Mouse (Mus musculus) testis, adult 2 months (tissue): Measurements from ENCODE around the gene Tecr. TPM values are rescaled to one million over a fixed set of nuclear protein-coding genes. Genes with fewer than 3 reads are reported as not detected.

Source experiments
- H3K27ac ChIP-seq: fragments of 200-500 bp; 2 replicates; pipeline ENCODE4 v1.5.1; 2012; ENCODE audit warnings: low read depth, low read length; ENCODE audit not compliant: control insufficient read depth, insufficient read depth
- H3K27me3 ChIP-seq: fragments of 200-500 bp; 2 replicates; pipeline ENCODE4 v1.6.1; 2012; ENCODE audit warnings: mild to moderate bottlenecking, low read length, moderate library complexity; ENCODE audit not compliant: control insufficient read depth, insufficient read depth
- H3K36me3 ChIP-seq: fragments of 200-500 bp; 2 replicates; pipeline ENCODE4 v1.6.1; 2012; ENCODE audit warnings: mild to moderate bottlenecking, low read length; ENCODE audit not compliant: control insufficient read depth, insufficient read depth
- H3K4me1 ChIP-seq: fragments of 200-500 bp; 2 replicates; pipeline ENCODE4 v1.6.1; 2012; ENCODE audit warnings: low read length; ENCODE audit not compliant: control insufficient read depth, insufficient read depth
- H3K4me3 ChIP-seq: fragments of 200-500 bp; 2 replicates; pipeline ENCODE4 v1.5.1; 2012; ENCODE audit warnings: low read depth, mild to moderate bottlenecking, low read length, moderate library complexity, mixed read lengths; ENCODE audit not compliant: control insufficient read depth
- CTCF ChIP-seq: fragments of 200-500 bp; IDR thresholded peaks from 2 replicates; pipeline ENCODE4 v1.5.1; 2012; ENCODE audit warnings: low read depth, mild to moderate bottlenecking, inconsistent platforms, low read length, moderate library complexity; ENCODE audit not compliant: control insufficient read depth, insufficient read depth, insufficient replicate concordance
- POLR2A ChIP-seq: fragments of 200-500 bp; IDR thresholded peaks from 2 replicates; pipeline ENCODE4 v1.6.1; 2012; ENCODE audit warnings: low read depth, mild to moderate bottlenecking, inconsistent platforms, low read length, moderate library complexity; ENCODE audit not compliant: control insufficient read depth
- polyA plus RNA-seq: library from polyadenylated mRNA; depleted of rRNA; stranded (reverse); fragments of >200 nt; gene quantifications from 2 replicates; pipeline ENCODE4 v1.2.3, GENCODE M21; 2012; rRNA removed

The Tecr gene
- polyA plus RNA-seq, 1 experiment, result 159 TPM

DNA sequence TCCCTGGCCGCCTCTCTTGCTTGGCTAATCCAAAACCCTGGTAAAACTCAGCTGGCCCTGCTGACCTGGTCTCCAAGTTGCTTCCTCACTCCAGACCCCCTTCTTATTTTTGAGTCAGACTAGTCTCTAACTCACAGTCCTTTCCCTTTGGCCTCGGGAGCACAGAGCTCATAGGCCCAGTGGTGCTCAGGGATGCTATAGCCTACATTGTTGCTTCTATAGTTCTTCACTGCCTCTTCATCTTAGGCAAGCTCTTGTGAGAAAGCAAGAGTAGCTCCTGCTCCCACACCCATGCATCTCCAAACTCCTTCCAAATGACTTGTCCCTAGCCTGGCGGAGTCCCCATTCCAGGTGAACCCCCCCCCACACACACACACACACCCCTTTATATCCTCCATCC lies 40.1 kb downstream of the Tecr start:
- H3K4me3 ChIP-seq, result no peak overlapping the region
- no peak overlapping the region for H3K27ac ChIP-seq
- peaks cover 11% of the 10 kb centered on the region for H3K4me1 ChIP-seq
- H3K36me3 ChIP-seq, result no peaks in the 10 kb centered on the region; the same call in 1 of the 2 replicates
- no peak for TF ChIP-seq CTCF
- TF ChIP-seq POLR2A, result no peak
- no peaks in the 10 kb centered on the region for H3K27me3 ChIP-seq

DNA sequence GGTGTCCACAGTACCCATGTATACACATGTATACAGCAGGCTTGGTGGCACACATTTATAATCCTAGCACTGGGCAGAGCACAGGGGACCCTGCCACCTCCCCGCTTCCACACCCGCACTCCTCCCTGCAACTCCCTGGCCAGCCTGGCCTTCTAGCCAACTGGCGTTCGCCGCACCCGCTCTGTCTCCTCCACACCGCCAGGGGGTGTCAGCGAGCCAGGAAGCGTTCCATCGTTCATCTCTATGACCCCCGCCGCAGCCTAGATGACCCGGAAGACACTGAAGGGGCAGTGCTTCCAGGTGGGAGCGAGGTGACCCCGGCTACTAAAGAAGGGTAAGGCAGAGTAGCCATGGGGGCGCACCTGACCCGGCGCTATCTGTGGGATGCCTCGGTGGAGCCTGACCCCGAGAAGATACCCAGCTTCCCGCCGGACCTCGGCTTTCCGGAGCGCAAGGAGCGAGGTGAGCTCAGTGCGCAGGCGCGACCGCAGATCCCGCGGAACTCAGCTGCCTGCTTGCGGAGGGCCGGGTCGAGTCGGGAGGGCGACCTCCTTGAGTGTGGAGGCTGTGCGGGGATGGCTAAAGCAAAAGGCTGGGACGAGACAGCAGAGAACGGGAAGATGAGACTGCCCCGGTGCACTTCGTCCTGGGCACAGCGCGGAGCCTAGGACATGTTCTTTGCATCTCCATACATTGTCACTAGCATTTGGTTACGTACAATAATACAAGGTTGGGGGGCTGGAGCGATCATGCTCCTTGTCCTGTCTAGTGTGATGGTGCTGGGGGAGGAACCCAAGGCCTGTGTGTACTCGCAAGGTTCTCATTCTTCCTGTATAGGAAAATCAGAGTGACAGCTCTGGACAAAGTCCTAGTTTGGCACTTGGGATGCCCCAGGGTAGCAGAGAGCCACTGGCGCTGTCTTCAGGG lies 41.0 kb downstream of the Tecr start, which contains the start of gene Ndufb7:
Gene Ndufb7, plus strand, starts transcription at position 203 of the 927 bp plus-strand sequence.
- Histone ChIP-seq H3K27ac (peak within 1 kb of the TSS; percentile 86), H3K36me3 (no peaks in the 10 kb centered on the region; the same call in 1 of the 2 replicates), H3K4me3 (peak within 1 kb of the TSS; percentile 92), H3K27me3 (no peaks in the 10 kb centered on the region), H3K4me1 (peaks cover 11% of the 10 kb centered on the region)
- TF ChIP-seq POLR2A (peak; percentile 29; the same call in 1 of the 2 replicates), CTCF (peak; percentile 97)

DNA sequence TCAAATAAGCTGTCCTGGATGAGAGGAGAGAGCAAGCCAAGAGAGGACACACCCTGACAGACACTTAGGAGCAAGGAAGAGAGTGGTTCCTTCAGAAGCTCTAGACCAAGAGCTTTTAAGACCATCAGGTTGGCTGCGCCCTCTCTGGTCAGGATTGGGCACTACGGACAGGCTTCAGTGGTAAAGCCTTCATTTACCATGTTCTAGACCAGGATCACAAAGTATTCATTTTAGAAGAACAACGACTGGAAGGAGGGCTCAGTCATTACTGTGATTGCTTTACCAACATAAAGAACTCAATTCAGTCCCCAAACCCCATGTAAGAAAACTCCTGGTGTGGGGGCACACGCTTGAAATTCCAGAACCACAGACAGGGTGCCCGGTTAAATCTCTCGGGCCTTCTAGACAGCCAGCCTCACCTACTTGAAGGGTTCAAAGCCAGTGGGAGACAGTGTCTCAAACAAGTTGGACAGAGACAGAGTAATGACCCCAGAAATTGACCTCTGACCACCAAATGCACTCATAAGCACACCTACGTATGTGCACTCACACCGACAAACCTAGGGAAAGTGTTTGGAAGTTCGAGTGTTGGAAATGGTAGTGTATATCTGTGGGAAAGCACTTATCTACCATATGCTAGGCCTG lies 41.9 kb downstream of the Tecr start:
- Histone ChIP-seq H3K4me1 (peaks cover 11% of the 10 kb centered on the region), H3K4me3 (peak overlapping the region; percentile 74), H3K27ac (peak overlapping the region; percentile 46; the same call in 1 of the 2 replicates), H3K36me3 (no peaks in the 10 kb centered on the region; the same call in 1 of the 2 replicates), H3K27me3 (no peaks in the 10 kb centered on the region)
- no peak for TF ChIP-seq POLR2A
- peak; percentile 41; the same call in 1 of the 2 replicates for TF ChIP-seq CTCF

DNA sequence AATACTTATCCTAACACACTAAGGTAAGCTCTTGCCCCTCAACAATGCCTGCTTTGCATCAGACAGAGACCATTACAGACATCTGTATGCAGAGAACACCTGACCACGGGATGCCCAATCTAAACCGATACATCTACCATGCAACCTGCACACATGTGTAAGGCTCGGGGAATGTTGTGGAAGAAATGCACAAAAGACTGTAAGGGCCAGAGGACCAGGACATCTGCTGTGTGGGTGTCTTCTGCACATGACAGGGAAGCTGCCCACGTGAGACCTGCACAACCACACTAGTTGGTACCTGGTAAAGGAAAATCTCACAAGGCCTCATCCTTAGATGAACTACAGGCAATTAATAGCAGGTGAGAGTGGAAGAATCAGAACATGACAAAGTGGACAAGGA lies 44.5 kb downstream of the Tecr start:
- Histone ChIP-seq H3K27me3 (no peaks in the 10 kb centered on the region), H3K27ac (no peak overlapping the region), H3K4me3 (no peak overlapping the region), H3K4me1 (peaks cover 11% of the 10 kb centered on the region), H3K36me3 (no peaks in the 10 kb centered on the region)
- no peak for TF ChIP-seq CTCF
- no peak for TF ChIP-seq POLR2A

DNA sequence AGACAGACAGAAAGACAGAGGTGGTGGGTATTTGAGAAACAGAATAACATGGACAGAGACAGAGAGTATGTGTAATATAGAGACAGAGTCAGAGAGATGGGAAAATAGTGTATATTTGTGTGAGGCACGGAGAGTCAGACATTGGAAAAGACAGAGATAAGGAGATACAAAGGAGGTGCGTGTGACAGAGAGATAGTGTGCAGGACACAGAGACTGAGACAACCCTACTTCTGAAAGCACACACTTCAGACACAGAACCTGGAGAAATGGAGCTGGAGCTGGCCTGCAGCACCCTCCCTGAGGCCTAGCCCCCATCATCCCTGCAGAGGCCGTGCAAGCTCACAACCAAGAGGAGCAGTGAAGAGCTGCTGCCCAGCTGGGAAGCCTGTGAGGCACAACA lies 45.1 kb downstream of the Tecr start:
- Histone ChIP-seq H3K27me3 (no peaks in the 10 kb centered on the region), H3K27ac (no peak overlapping the region), H3K4me3 (no peak overlapping the region), H3K4me1 (peaks cover 11% of the 10 kb centered on the region), H3K36me3 (no peaks in the 10 kb centered on the region)
- TF ChIP-seq POLR2A (no peak), CTCF (no peak)

DNA sequence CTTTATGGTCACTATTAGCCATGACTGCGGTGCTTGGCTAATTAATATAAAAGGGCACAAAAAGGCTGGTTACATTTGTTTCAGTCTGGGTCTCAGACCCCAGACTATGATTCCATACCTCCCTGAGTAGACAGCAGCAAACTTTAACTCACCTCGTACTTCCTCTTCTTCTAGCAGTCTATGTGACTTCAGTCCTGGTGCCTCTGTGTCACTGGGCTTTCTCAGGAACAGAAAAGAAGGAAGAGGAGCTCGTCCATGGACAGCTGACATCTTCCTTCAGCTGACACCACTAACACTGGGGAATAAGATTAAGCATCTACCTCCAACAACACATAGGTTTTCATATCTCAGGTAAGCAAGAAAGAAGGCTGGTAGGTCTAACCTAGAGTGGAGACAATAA lies 72.0 kb downstream of the Tecr start, which contains the start of gene Olfr370:
Gene Olfr370, plus strand, starts transcription at position 45 of the 400 bp plus-strand sequence.
- H3K27ac ChIP-seq, result no peak within 1 kb of the TSS
- no peaks in the 10 kb centered on the region for H3K36me3 ChIP-seq
- H3K4me1 ChIP-seq, result no peaks in the 10 kb centered on the region
- TF ChIP-seq CTCF, result no peak
- TF ChIP-seq POLR2A, result no peak
- no peak within 1 kb of the TSS for H3K4me3 ChIP-seq
- no peaks in the 10 kb centered on the region for H3K27me3 ChIP-seq

DNA sequence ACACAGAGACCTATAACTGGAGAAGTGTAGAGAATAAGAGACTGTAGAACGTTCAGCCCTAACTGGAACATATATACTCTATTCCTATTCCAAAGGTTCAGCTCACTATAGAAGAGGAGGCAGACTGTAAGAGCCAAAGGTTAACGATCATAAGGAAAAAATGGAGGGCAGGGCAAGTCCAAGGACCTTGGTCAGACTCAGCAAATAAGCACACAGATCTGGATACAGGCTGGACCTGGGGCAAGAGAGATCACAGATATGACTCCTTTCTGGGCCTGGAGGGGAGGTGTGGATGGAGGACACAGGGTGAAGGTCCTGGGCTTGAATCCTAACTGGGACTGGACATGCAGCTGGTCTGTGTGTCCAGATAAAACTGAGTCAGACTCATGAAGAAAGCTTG lies 73.0 kb downstream of the Tecr start:
- no peaks in the 10 kb centered on the region for H3K4me1 ChIP-seq
- H3K27me3 ChIP-seq, result no peaks in the 10 kb centered on the region
- no peak overlapping the region for H3K27ac ChIP-seq
- H3K4me3 ChIP-seq, result no peak overlapping the region
- TF ChIP-seq CTCF (no peak), POLR2A (no peak)
- no peaks in the 10 kb centered on the region for H3K36me3 ChIP-seq

Other genes starting within 250 kb of the Tecr start
- gene Clgn, start 218.1 kb downstream of the Tecr start, polyA plus RNA-seq, result 125 and 174 TPM in 2 replicates
- 8.3 and 8.5 TPM in 2 replicates for gene Scoc, start 149.6 kb downstream of the Tecr start, polyA plus RNA-seq
- not detected in 2 replicates for gene Olfr370, start 72.2 kb downstream of the Tecr start, polyA plus RNA-seq
- 231 and 259 TPM in 2 replicates for gene Ndufb7, start 41.3 kb downstream of the Tecr start, polyA plus RNA-seq
- gene Dnajb1, start 222 bp upstream of the Tecr start, polyA plus RNA-seq, result 203 and 207 TPM in 2 replicates
- gene Gipc1, start 44.7 kb upstream of the Tecr start, polyA plus RNA-seq, result 12.1 and 12.2 TPM in 2 replicates
- 0.51 and 0.59 TPM in 2 replicates for gene Ptger1, start 58.7 kb upstream of the Tecr start, polyA plus RNA-seq
- 13.3 and 16.6 TPM in 2 replicates for gene Pkn1, start 91.2 kb upstream of the Tecr start, polyA plus RNA-seq
- gene Ddx39, start 107.2 kb upstream of the Tecr start, polyA plus RNA-seq, result 101 and 105 TPM in 2 replicates
- gene Adgre5, start 133.4 kb upstream of the Tecr start, polyA plus RNA-seq, result 6.1 and 13.1 TPM in 2 replicates